Mouse (Mus musculus) gastrocnemius, postnatal 36 days (tissue): Measurements from ENCODE around the gene Bcl2l14. TPM values are rescaled to one million over a fixed set of nuclear protein-coding genes. Genes with fewer than 3 reads are reported as not detected.

Experiments
- DNase-seq, 2 experiments: peaks; one replicate each; pipeline ENCODE4 v3.0.0; 2022
- intact Hi-C: fragments of 180-260 bp; cut with DNase I; formaldehyde crosslinking; loops from one replicate; pipeline ENCODE4 v1.15.1; 2025
- long read RNA-seq, 2 experiments: library from polyadenylated mRNA; stranded (forward); transcript quantifications; one replicate each; pipeline ENCODE4 v2.0.0; 2021
- total RNA-seq, 2 experiments: library from RNA; stranded (reverse); gene quantifications; 2 replicates each; pipeline ENCODE4 v1.2.3; 2021

Gene Bcl2l14
- not detected for total RNA-seq
- long read RNA-seq, experiment 1: 0 reads
- long read RNA-seq, experiment 2: 0 reads

- no peak for DNase-seq
- intact Hi-C loops: no loop called here
Measured at GRCm38 (mm10) chr6:134396018-134396417, at the start of gene Bcl2l14. Gene Bcl2l14, plus strand, starts transcription at chr6:134396318.

- intact Hi-C loops: no loop called here
- DNase-seq: no peak
Measured at GRCm38 (mm10) chr6:134348526-134349067, 47.5 kb upstream of the Bcl2l14 start.

- no peak for DNase-seq
- intact Hi-C loops: no loop called here
Measured at GRCm38 (mm10) chr6:134352881-134353280, 43.2 kb upstream of the Bcl2l14 start.

GRCm38 (mm10) chr6:134353751-134354150 lies 42.4 kb upstream of the Bcl2l14 start:
- intact Hi-C loops: no loop called here
- no peak for DNase-seq

GRCm38 (mm10) chr6:134357570-134357969 lies 38.5 kb upstream of the Bcl2l14 start:
- intact Hi-C loops: no loop called here
- no peak for DNase-seq

- DNase-seq: no peak
- intact Hi-C loops: no loop called here
Measured at GRCm38 (mm10) chr6:134360079-134360478, 36.0 kb upstream of the Bcl2l14 start.

- intact Hi-C loops: no loop called here
- no peak for DNase-seq
Measured at GRCm38 (mm10) chr6:134364644-134365043, 31.5 kb upstream of the Bcl2l14 start.

- intact Hi-C loops: no loop called here
Measured at GRCm38 (mm10) chr6:134365952-134366351, 30.2 kb upstream of the Bcl2l14 start.

GRCm38 (mm10) chr6:134366366-134367351 lies 29.5 kb upstream of the Bcl2l14 start:
- intact Hi-C loops: no loop called here
- DNase-seq: no peak

More at GRCm38 (mm10) chr6:134365952-134366351, 30.2 kb upstream of the Bcl2l14 start:
- no peak for DNase-seq

GRCm38 (mm10) chr6:134367366-134368281 lies 28.5 kb upstream of the Bcl2l14 start:
- no peak for DNase-seq
- intact Hi-C loops: no loop called here

- no peak for DNase-seq
- intact Hi-C loops: no loop called here
Measured at GRCm38 (mm10) chr6:134372946-134373345, 23.2 kb upstream of the Bcl2l14 start.

- no peak for DNase-seq
- intact Hi-C loops: no loop called here
Measured at GRCm38 (mm10) chr6:134377201-134377600, 18.9 kb upstream of the Bcl2l14 start.

GRCm38 (mm10) chr6:134377856-134378255 lies 18.3 kb upstream of the Bcl2l14 start:
- intact Hi-C loops: no loop called here
- DNase-seq: no peak

- DNase-seq: no peak
- intact Hi-C loops: loop anchor here (10.0 kb wide), 1 partner anchor 227 kb away; no protein-coding TSS in a partner anchor
Measured at GRCm38 (mm10) chr6:134381462-134381861, 14.7 kb upstream of the Bcl2l14 start.

- DNase-seq: no peak
- intact Hi-C loops: loop anchor here (10.0 kb wide), 1 partner anchor 231 kb away; no protein-coding TSS in a partner anchor
Measured at GRCm38 (mm10) chr6:134385931-134386330, 10.2 kb upstream of the Bcl2l14 start.

- intact Hi-C loops: loop anchor here (10.0 kb wide), 1 partner anchor 233 kb away; no protein-coding TSS in a partner anchor
- no peak for DNase-seq
Measured at GRCm38 (mm10) chr6:134387396-134387795, 8.7 kb upstream of the Bcl2l14 start.

GRCm38 (mm10) chr6:134388424-134389110 lies 7.6 kb upstream of the Bcl2l14 start:
- DNase-seq: no peak

GRCm38 (mm10) chr6:134389248-134389891 lies 6.7 kb upstream of the Bcl2l14 start:
- intact Hi-C loops: loop anchor here (2.0 to 10.0 kb wide), 3 partner anchors 235 to 485 kb away; no protein-coding TSS in a partner anchor
- DNase-seq: peak; percentile 44 to 67

More at GRCm38 (mm10) chr6:134388424-134389110, 7.6 kb upstream of the Bcl2l14 start:
- intact Hi-C loops: loop anchor here (2.0 to 10.0 kb wide), 3 partner anchors 234 to 484 kb away; no protein-coding TSS in a partner anchor

GRCm38 (mm10) chr6:134389917-134390316 lies 6.2 kb upstream of the Bcl2l14 start:
- no peak for DNase-seq
- intact Hi-C loops: loop anchor here (2.0 to 10.0 kb wide), 3 partner anchors 235 to 485 kb away; no protein-coding TSS in a partner anchor
